16 mouse cellular contexts compared by ENCODE assay signal in the genomic region with DNA sequence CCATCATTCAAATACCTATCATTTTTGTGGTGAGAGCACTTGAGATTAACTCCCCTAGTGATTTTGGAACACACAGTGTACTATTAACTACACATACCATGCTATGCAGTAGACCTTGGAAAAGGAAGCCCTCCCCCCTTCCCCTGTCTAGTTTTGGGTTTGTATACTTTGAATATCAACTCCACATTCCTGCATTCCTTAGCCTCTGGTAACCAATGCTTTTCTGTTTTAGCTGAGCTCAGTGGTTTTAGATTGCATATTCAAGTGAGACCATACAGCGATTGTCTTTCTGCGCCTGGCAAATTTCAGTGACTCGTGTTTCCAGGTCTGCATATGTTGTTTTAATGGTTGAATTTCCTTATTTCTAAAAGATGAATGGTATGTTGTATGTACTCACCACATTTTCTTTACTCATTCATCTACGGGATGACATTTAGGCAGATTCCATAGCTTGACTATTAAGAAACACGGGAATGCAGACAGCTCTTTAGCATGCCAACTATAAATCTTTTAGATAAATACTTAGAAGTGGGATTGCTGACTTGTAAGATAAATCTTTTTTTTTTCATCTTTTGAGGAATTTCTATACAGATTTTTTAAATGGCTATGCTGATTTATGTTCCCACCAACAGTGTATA.
DNase-seq lines count a peak whose midpoint lies in the region; ATAC-seq and TF ChIP-seq lines count a peak whose summit lies in the region.
"Had no signal": no experiment of that assay in that cellular context is flagged by ENCODE, and none has a peak within 500 bp of the region (broad histone marks: within the 10 kb centered on the region; RNA-seq: fewer than 3 reads in every experiment).

No protein-coding gene starts in this region.

- peaks cover 3% of the 10 kb centered on the region; the same call in 1 of the 2 replicates for H3K4me1 ChIP-seq in heart, embryonic 13.5 days
- peaks cover 3% of the 10 kb centered on the region; the same call in 1 of the 2 replicates for H3K4me1 ChIP-seq in lung, embryonic 16.5 days (replicated peaks; ENCODE audit: control insufficient read depth, insufficient read depth, low read length)
- peaks cover 4% of the 10 kb centered on the region; the same call in 1 of the 2 replicates for H3K4me1 ChIP-seq in embryonic facial prominence, embryonic 14.5 days (ENCODE audit: control insufficient read depth, insufficient read depth, low read length)
- no peaks in the 10 kb centered on the region for H3K4me1 ChIP-seq in thymus, adult 2 months (replicated peaks; ENCODE audit: control insufficient read depth, insufficient read depth, low read length)
- H3K4me1 ChIP-seq: neural tube, embryonic 13.5 days had no signal

- H3K36me3 ChIP-seq in heart, embryonic 13.5 days, result no peaks in the 10 kb centered on the region
- H3K36me3 ChIP-seq in lung, embryonic 16.5 days (ENCODE audit: control insufficient read depth, insufficient read depth, low read length), result no peaks in the 10 kb centered on the region
- H3K36me3 ChIP-seq in embryonic facial prominence, embryonic 14.5 days (ENCODE audit: control insufficient read depth, insufficient read depth, low read length), result no peaks in the 10 kb centered on the region
- H3K36me3 ChIP-seq in thymus, adult 2 months (ENCODE audit: control insufficient read depth, insufficient read depth, low read length), result no peaks in the 10 kb centered on the region
- H3K36me3 ChIP-seq: neural tube, embryonic 13.5 days had no signal

- no peak overlapping the region for H3K9ac ChIP-seq in heart, embryonic 13.5 days
- no peak overlapping the region for H3K9ac ChIP-seq in lung, embryonic 16.5 days (ENCODE audit: low read length)
- H3K9ac ChIP-seq in embryonic facial prominence, embryonic 14.5 days (ENCODE audit: low read depth, low read length), result no peak overlapping the region
- H3K9ac ChIP-seq: hindbrain, embryonic 14.5 days; neural tube, embryonic 13.5 days had no signal

- H3K27me3 ChIP-seq in heart, embryonic 13.5 days (replicated peaks), result no peaks in the 10 kb centered on the region
- no peaks in the 10 kb centered on the region for H3K27me3 ChIP-seq in lung, embryonic 16.5 days (ENCODE audit: control insufficient read depth, insufficient read depth, low read depth, low read length)
- no peaks in the 10 kb centered on the region for H3K27me3 ChIP-seq in embryonic facial prominence, embryonic 14.5 days (replicated peaks; ENCODE audit: control insufficient read depth, insufficient read depth, low read length)
- H3K27me3 ChIP-seq in thymus, adult 2 months (ENCODE audit: control insufficient read depth, insufficient read depth, low read length), result no peaks in the 10 kb centered on the region
- H3K27me3 ChIP-seq: neural tube, embryonic 13.5 days had no signal

- WGBS in heart, embryonic 13.5 days, result 65% methylated on average over 5 of the region's 5 CpGs
- WGBS in lung, embryonic 16.5 days, result 21% methylated on average over 5 of the region's 5 CpGs
- 15% methylated on average over 5 of the region's 5 CpGs for WGBS in embryonic facial prominence, embryonic 14.5 days
- WGBS in thymus, adult 2 months, result 87% methylated on average over 5 of the region's 5 CpGs

- no peaks in the 10 kb centered on the region for H3K9me3 ChIP-seq in heart, embryonic 13.5 days
- no peaks in the 10 kb centered on the region for H3K9me3 ChIP-seq in lung, embryonic 16.5 days (ENCODE audit: control insufficient read depth, low read length)
- H3K9me3 ChIP-seq in embryonic facial prominence, embryonic 14.5 days (ENCODE audit: control insufficient read depth, low read length), result no peaks in the 10 kb centered on the region
- H3K9me3 ChIP-seq: neural tube, embryonic 13.5 days had no signal

- DNase-seq in heart, adult 11 months, result no peak
- DNase-seq in lung, postnatal 36 days, result no peak
- peak; percentile 90 for DNase-seq in embryonic facial prominence, embryonic 14.5 days (ENCODE audit: low spot score)
- peak; percentile 71 for DNase-seq in mesoderm, embryonic 11.5 days (ENCODE audit: low read depth, low spot score)
- no peak for DNase-seq in thymus, adult 2 months
- no peak for DNase-seq in ovary, postnatal 36 days (ENCODE audit: low spot score)
- DNase-seq: cerebellum, postnatal 25 days; heart, adult 18-20 months; kidney, postnatal 14 days; lung, postnatal 4 days; midbrain, embryonic 14.5 days; retina, postnatal 1 day had no signal

- H3K4me2 ChIP-seq in heart, embryonic 13.5 days, result no peak overlapping the region
- H3K4me2 ChIP-seq in lung, embryonic 16.5 days (ENCODE audit: low read depth, low read length), result no peak overlapping the region
- no peak overlapping the region for H3K4me2 ChIP-seq in embryonic facial prominence, embryonic 14.5 days (ENCODE audit: low read depth, low read length)
- H3K4me2 ChIP-seq: hindbrain, embryonic 14.5 days; neural tube, embryonic 13.5 days had no signal

- 0 out of 2 replicates have a peak overlapping the region, but pooled peaks have one; percentile 6 for H3K27ac ChIP-seq in heart, embryonic 13.5 days (replicated peaks)
- H3K27ac ChIP-seq in lung, embryonic 16.5 days (ENCODE audit: low read length), result no peak overlapping the region
- peak overlapping the region; percentile 53; the same call in 1 of the 2 replicates for H3K27ac ChIP-seq in embryonic facial prominence, embryonic 14.5 days (replicated peaks; ENCODE audit: low read depth, low read length)
- H3K27ac ChIP-seq in thymus, adult 2 months (ENCODE audit: control insufficient read depth, insufficient read depth, low read length), result no peak overlapping the region
- H3K27ac ChIP-seq: hindbrain, embryonic 14.5 days; neural tube, embryonic 13.5 days had no signal

- no peak for TF ChIP-seq POLR2A in thymus, adult 2 months (IDR thresholded peaks at IDR 0.05; ENCODE audit: control insufficient read depth, extremely low read depth, insufficient read depth, low read length, poor library complexity)

- ATAC-seq in heart, embryonic 13.5 days (ENCODE audit: extremely low read depth, insufficient number of reproducible peaks, low FRiP score, low TSS enrichment), result no peak
- ATAC-seq in lung, embryonic 16.5 days (ENCODE audit: low read depth), result peak; percentile 78; the same call in 1 of the 2 replicates
- peak; percentile 92 for ATAC-seq in embryonic facial prominence, embryonic 14.5 days (ENCODE audit: low read depth)

- no peak overlapping the region for H3K4me3 ChIP-seq in heart, embryonic 13.5 days
- H3K4me3 ChIP-seq in lung, embryonic 16.5 days (ENCODE audit: low read length), result no peak overlapping the region
- no peak overlapping the region for H3K4me3 ChIP-seq in embryonic facial prominence, embryonic 14.5 days (ENCODE audit: low read depth, low read length)
- no peak overlapping the region for H3K4me3 ChIP-seq in thymus, adult 2 months (ENCODE audit: control insufficient read depth, insufficient read depth, low read length)
- H3K4me3 ChIP-seq: neural tube, embryonic 13.5 days had no signal

- TF ChIP-seq CTCF in thymus, adult 2 months (IDR thresholded peaks at IDR 0.05; ENCODE audit: borderline replicate concordance, control insufficient read depth, extremely low read depth, insufficient read depth, low read length, poor library complexity), result no peak

Comparison
In these comparisons a context has a peak if more than half of its experiments do, and no peak if none do; other contexts are left out.
1. H3K27ac ChIP-seq: peak in heart, embryonic 13.5 days (single experiment) and embryonic facial prominence, embryonic 14.5 days (single experiment); none in lung, embryonic 16.5 days (single experiment) and thymus, adult 2 months (single experiment).
2. DNase-seq: peak in embryonic facial prominence, embryonic 14.5 days (single experiment) and mesoderm, embryonic 11.5 days (single experiment); none in heart, adult 11 months (single experiment), lung, postnatal 36 days (single experiment), thymus, adult 2 months (single experiment) and ovary, postnatal 36 days (single experiment).